Mouse (Mus musculus) granulocyte monocyte progenitor cell, adult 5-6 weeks (primary cell): ENCODE measurements around the gene Taf9b. TPM values are rescaled to one million over a fixed set of nuclear protein-coding genes. Genes with fewer than 3 reads are reported as not detected.

Experiments used
- total RNA-seq, 2 experiments: library from RNA; stranded (forward) in 1 of 2; stranded (reverse) in 1 of 2; fragments of 200-712, 200-1000 nt in 1 of 2; fragments of >200 nt in 1 of 2; fragmentation: Nextera tagmentation in 1 of 2; gene quantifications; 2 replicates each; pipeline ENCODE4 v1.2.3; 2014 to 2017

Taf9b gene
- total RNA-seq, 2 experiments from 2014 or later, result 1.2 to 6.6 TPM

Other genes with a start within 250 kb of the Taf9b start
- 67.4 and 69.3 TPM in 2 replicates for gene Magt1, start 209.3 kb downstream of the Taf9b start, total RNA-seq (2014; fragmentation: Nextera tagmentation)
- gene Magt1, start 209.3 kb downstream of the Taf9b start, total RNA-seq (2017), result 107 and 136 TPM in 2 replicates
- gene Cox7b, start 205.5 kb downstream of the Taf9b start, total RNA-seq (2014; fragmentation: Nextera tagmentation), result 400 and 470 TPM in 2 replicates
- gene Cox7b, start 205.5 kb downstream of the Taf9b start, total RNA-seq (2017), result 522 and 568 TPM in 2 replicates
- 3.0 and 3.1 TPM in 2 replicates for gene Atp7a, start 193.9 kb downstream of the Taf9b start, total RNA-seq (2014; fragmentation: Nextera tagmentation)
- gene Atp7a, start 193.9 kb downstream of the Taf9b start, total RNA-seq (2017), result 3.1 and 5.9 TPM in 2 replicates
- gene Tlr13, start 78.0 kb downstream of the Taf9b start, total RNA-seq (2014; fragmentation: Nextera tagmentation), result 0.39 and 0.96 TPM in 2 replicates
- 1.8 and 2.0 TPM in 2 replicates for gene Tlr13, start 78.0 kb downstream of the Taf9b start, total RNA-seq (2017)
- 363 and 404 TPM in 2 replicates for gene Pgk1, start 34.1 kb downstream of the Taf9b start, total RNA-seq (2014; fragmentation: Nextera tagmentation)
- gene Pgk1, start 34.1 kb downstream of the Taf9b start, total RNA-seq (2017), result 392 and 401 TPM in 2 replicates
- gene Fnd3c2, start 34.2 kb upstream of the Taf9b start, total RNA-seq (2014; fragmentation: Nextera tagmentation), result not detected in 2 replicates
- not detected in 2 replicates for gene Fnd3c2, start 34.2 kb upstream of the Taf9b start, total RNA-seq (2017)